ENCODE assay signal across 26 mouse cellular contexts in the genomic region with DNA sequence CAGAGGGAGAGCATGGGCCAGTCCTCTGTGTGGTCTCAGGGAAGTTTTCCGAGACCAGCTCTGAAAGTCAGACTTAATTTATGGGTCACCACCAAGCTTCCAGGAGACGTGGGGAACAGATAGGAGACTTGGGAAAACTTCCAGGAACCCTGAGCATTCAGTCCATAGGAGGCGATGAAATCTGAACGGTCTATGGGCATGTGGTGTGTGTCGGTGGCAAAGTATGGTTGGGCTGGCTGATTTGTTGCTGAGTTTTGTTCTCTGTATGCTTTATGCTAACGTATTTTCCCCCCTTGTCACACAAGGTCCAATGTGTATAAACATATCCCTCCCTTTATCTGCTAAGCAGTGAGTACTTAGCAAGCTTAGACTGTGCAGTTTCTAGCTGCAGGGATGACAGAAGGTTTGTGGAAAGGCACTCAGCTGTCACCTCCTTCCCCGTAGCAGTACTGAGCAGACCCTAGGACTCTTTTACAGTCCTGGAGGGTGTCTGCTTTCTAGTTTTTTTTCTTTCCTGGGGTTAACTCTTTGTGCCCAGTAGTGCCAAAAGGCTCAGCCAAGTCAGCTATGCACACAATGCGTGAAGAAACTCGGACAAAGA.
DNase-seq lines count a peak whose midpoint lies in the region; ATAC-seq and TF ChIP-seq lines count a peak whose summit lies in the region.
"Had no signal": no experiment of that assay in that cellular context is flagged by ENCODE, and none has a peak within 500 bp of the region (broad histone marks: within the 10 kb centered on the region; RNA-seq: fewer than 3 reads in every experiment).

No protein-coding gene starts in this region.

- intact Hi-C loops in heart, postnatal 10 days (cut with DNase I) = no loop called here
- intact Hi-C loops in left cerebral cortex, postnatal 10 days (cut with DNase I) = no loop called here

- H3K27ac ChIP-seq in embryonic facial prominence, embryonic 15.5 days (replicated peaks) = no peak overlapping the region
- H3K27ac ChIP-seq in embryonic facial prominence, embryonic 10.5 days (replicated peaks) = no peak overlapping the region
- H3K27ac ChIP-seq in heart, embryonic 15.5 days = no peak overlapping the region
- H3K27ac ChIP-seq in kidney, postnatal 0 days = no peak overlapping the region
- peak overlapping the region; percentile 35; the same call in 1 of the 2 replicates for H3K27ac ChIP-seq in intestine, embryonic 16.5 days (ENCODE audit: low read length)
- H3K27ac ChIP-seq: embryonic facial prominence, embryonic 13.5 days; forebrain, embryonic 15.5 days; hindbrain, embryonic 15.5 days; left cerebral cortex, adult 2 months; liver, embryonic 15.5 days had no signal

- 0 out of 2 replicates have a peak, but pooled peaks cover 4% of the 10 kb centered on the region for H3K27me3 ChIP-seq in embryonic facial prominence, embryonic 15.5 days
- no peaks in the 10 kb centered on the region for H3K27me3 ChIP-seq in embryonic facial prominence, embryonic 10.5 days (replicated peaks; ENCODE audit: low read depth, poor library complexity, severe bottlenecking)
- H3K27me3 ChIP-seq in heart, embryonic 15.5 days = no peaks in the 10 kb centered on the region
- H3K27me3 ChIP-seq in kidney, postnatal 0 days (ENCODE audit: insufficient read depth, low read length) = no peaks in the 10 kb centered on the region
- no peaks in the 10 kb centered on the region for H3K27me3 ChIP-seq in intestine, embryonic 16.5 days (replicated peaks; ENCODE audit: control insufficient read depth, insufficient read depth, low read length)
- H3K27me3 ChIP-seq: forebrain, embryonic 15.5 days; hindbrain, embryonic 15.5 days; liver, embryonic 15.5 days had no signal

- no peak overlapping the region for H3K4me2 ChIP-seq in embryonic facial prominence, embryonic 15.5 days (replicated peaks)
- peak overlapping the region; percentile 10; the same call in 1 of the 2 replicates for H3K4me2 ChIP-seq in heart, embryonic 15.5 days
- no peak overlapping the region for H3K4me2 ChIP-seq in kidney, postnatal 0 days (ENCODE audit: low read length)
- no peak overlapping the region for H3K4me2 ChIP-seq in intestine, embryonic 16.5 days (ENCODE audit: low read depth, low read length)
- H3K4me2 ChIP-seq: embryonic facial prominence, embryonic 13.5 days; forebrain, embryonic 15.5 days; hindbrain, embryonic 15.5 days; liver, embryonic 15.5 days had no signal

- ATAC-seq in embryonic facial prominence, embryonic 15.5 days (ENCODE audit: insufficient number of reproducible peaks, low FRiP score, low TSS enrichment, low read depth) = 0 out of 2 replicates have a peak, but pooled peaks have one; percentile 21
- 0 out of 2 replicates have a peak, but pooled peaks have one; percentile 22 for ATAC-seq in heart, embryonic 15.5 days (replicated peaks; ENCODE audit: insufficient number of reproducible peaks, insufficient read depth, low FRiP score, low read depth)
- ATAC-seq in kidney, postnatal 0 days (replicated peaks; ENCODE audit: low FRiP score, low read depth) = no peak
- peak; percentile 53 for ATAC-seq in intestine, embryonic 16.5 days
- ATAC-seq: activated CD4-positive, CD25-positive, alpha-beta regulatory T cell, adult 4 months; forebrain, embryonic 15.5 days had no signal

- WGBS in embryonic facial prominence, embryonic 15.5 days = 54% methylated on average over 9 of the region's 9 CpGs
- WGBS in embryonic facial prominence, embryonic 10.5 days = 74% methylated on average over 9 of the region's 9 CpGs
- WGBS in heart, embryonic 15.5 days = 24% methylated on average over 9 of the region's 9 CpGs
- WGBS in kidney, postnatal 0 days = 22% methylated on average over 9 of the region's 9 CpGs
- 42% methylated on average over 9 of the region's 9 CpGs for WGBS in intestine, embryonic 16.5 days

- H3K4me3 ChIP-seq in embryonic facial prominence, embryonic 15.5 days (replicated peaks) = no peak overlapping the region
- H3K4me3 ChIP-seq in embryonic facial prominence, embryonic 10.5 days = no peak overlapping the region
- H3K4me3 ChIP-seq in heart, embryonic 15.5 days = no peak overlapping the region
- no peak overlapping the region for H3K4me3 ChIP-seq in kidney, postnatal 0 days (replicated peaks; ENCODE audit: low read depth, low read length)
- no peak overlapping the region for H3K4me3 ChIP-seq in intestine, embryonic 16.5 days (ENCODE audit: low read length)
- H3K4me3 ChIP-seq: embryonic facial prominence, embryonic 13.5 days; forebrain, embryonic 15.5 days; hindbrain, embryonic 15.5 days; left cerebral cortex, adult 2 months; liver, embryonic 15.5 days had no signal

- no peak for DNase-seq in embryonic facial prominence, embryonic 10.5 days (ENCODE audit: low spot score)
- DNase-seq in heart, postnatal 10 days = no peak
- DNase-seq in kidney, postnatal 0 days (ENCODE audit: low spot score) = peak; percentile 41
- DNase-seq in kidney, adult 9 months = no peak
- DNase-seq in left cerebral cortex, postnatal 10 days (ENCODE audit: extremely low spot score in 1 of 2, low spot score in 2 of 2) = no peak
- DNase-seq: adrenal gland, adult 8-10 months; cerebellum, adult 2 months; cerebellum, postnatal 25 days; kidney, adult 8-10 months; left cerebral cortex, postnatal 4 days; liver; lung, postnatal 14 days; midbrain, embryonic 14.5 days; retina, postnatal 1 day; right cerebral cortex, postnatal 25 days; thymus, adult 18-20 months; thymus, postnatal 36 days had no signal

- H3K36me3 ChIP-seq in embryonic facial prominence, embryonic 15.5 days = no peaks in the 10 kb centered on the region
- H3K36me3 ChIP-seq in embryonic facial prominence, embryonic 10.5 days (replicated peaks) = no peaks in the 10 kb centered on the region
- H3K36me3 ChIP-seq in heart, embryonic 15.5 days = no peaks in the 10 kb centered on the region
- H3K36me3 ChIP-seq in kidney, postnatal 0 days (ENCODE audit: insufficient read depth, low read length) = no peaks in the 10 kb centered on the region
- no peaks in the 10 kb centered on the region for H3K36me3 ChIP-seq in intestine, embryonic 16.5 days (ENCODE audit: control insufficient read depth, insufficient read depth, low read length)
- H3K36me3 ChIP-seq: embryonic facial prominence, embryonic 13.5 days; forebrain, embryonic 15.5 days; hindbrain, embryonic 15.5 days; liver, embryonic 15.5 days had no signal

- H3K9ac ChIP-seq in embryonic facial prominence, embryonic 15.5 days = no peak overlapping the region
- H3K9ac ChIP-seq in heart, embryonic 15.5 days = no peak overlapping the region
- H3K9ac ChIP-seq in kidney, postnatal 0 days (ENCODE audit: low read depth, low read length) = no peak overlapping the region
- peak overlapping the region; percentile 35; the same call in 1 of the 2 replicates for H3K9ac ChIP-seq in intestine, embryonic 16.5 days (ENCODE audit: low read depth, low read length)
- H3K9ac ChIP-seq: embryonic facial prominence, embryonic 13.5 days; forebrain, embryonic 15.5 days; hindbrain, embryonic 15.5 days; liver, embryonic 15.5 days had no signal

- peaks cover 10% of the 10 kb centered on the region for H3K4me1 ChIP-seq in embryonic facial prominence, embryonic 15.5 days
- H3K4me1 ChIP-seq in embryonic facial prominence, embryonic 10.5 days = peaks cover 25% of the 10 kb centered on the region
- H3K4me1 ChIP-seq in heart, embryonic 15.5 days (replicated peaks) = peaks cover 11% of the 10 kb centered on the region
- 0 out of 2 replicates have a peak, but pooled peaks cover 2% of the 10 kb centered on the region for H3K4me1 ChIP-seq in kidney, postnatal 0 days (replicated peaks; ENCODE audit: insufficient read depth, low read length)
- peaks cover 4% of the 10 kb centered on the region; the same call in 1 of the 2 replicates for H3K4me1 ChIP-seq in intestine, embryonic 16.5 days (ENCODE audit: control insufficient read depth, insufficient read depth, low read length)
- H3K4me1 ChIP-seq: forebrain, embryonic 15.5 days had no signal

- TF ChIP-seq CTCF in kidney, postnatal 0 days (IDR thresholded peaks at IDR 0.05; ENCODE audit: low read depth) = no peak

- H3K9me3 ChIP-seq in embryonic facial prominence, embryonic 15.5 days (replicated peaks) = no peaks in the 10 kb centered on the region
- H3K9me3 ChIP-seq in embryonic facial prominence, embryonic 10.5 days = peaks cover 6% of the 10 kb centered on the region; the same call in 1 of the 2 replicates
- H3K9me3 ChIP-seq in heart, embryonic 15.5 days (replicated peaks) = no peaks in the 10 kb centered on the region
- no peaks in the 10 kb centered on the region for H3K9me3 ChIP-seq in kidney, postnatal 0 days (replicated peaks; ENCODE audit: low read length)
- no peaks in the 10 kb centered on the region for H3K9me3 ChIP-seq in intestine, embryonic 16.5 days (ENCODE audit: control insufficient read depth, low read length)
- H3K9me3 ChIP-seq: forebrain, embryonic 15.5 days; hindbrain, embryonic 15.5 days; liver, embryonic 15.5 days had no signal
